Mouse (Mus musculus) MEL (cell line): Measurements from ENCODE around the gene Gimap7. TPM values are rescaled to one million over a fixed set of nuclear protein-coding genes. Genes with fewer than 3 reads are reported as not detected.

Experiments
- DNase-seq: peaks from one replicate; pipeline ENCODE4 v3.0.0; 2011; ENCODE audit warnings: low read depth, low spot score
- H3K27ac ChIP-seq: 2 replicates; pipeline ENCODE4 v1.5.1; 2012; ENCODE audit warnings: low read depth, mild to moderate bottlenecking, control low read depth, low read length, moderate library complexity; ENCODE audit not compliant: control insufficient read depth
- H3K27me3 ChIP-seq, 2 experiments: fragments of 150-350 bp in 1 of 2; sonication (generic) in 1 of 2; 2 replicates each; pipeline ENCODE4 v1.6.1; 2012; ENCODE audit warnings: low read length in 2 of 2, mild to moderate bottlenecking in 2 of 2, improper control_type of control experiment in 1 of 2, moderate library complexity in 1 of 2; ENCODE audit not compliant: insufficient read depth in 2 of 2, control insufficient read depth in 1 of 2
- H3K36me3 ChIP-seq, 2 experiments: 2 replicates each; pipeline ENCODE4 v1.6.1; 2012 to 2014; ENCODE audit warnings: low read length in 2 of 2, improper control_type of control experiment in 1 of 2, inconsistent platforms in 1 of 2, mild to moderate bottlenecking in 1 of 2; ENCODE audit not compliant: insufficient read depth in 2 of 2, control insufficient read depth in 1 of 2
- H3K4me1 ChIP-seq, 2 experiments: fragments of 150-350 bp in 1 of 2; sonication (generic) in 1 of 2; 2 replicates each; pipeline ENCODE4 v1.6.1; 2012; ENCODE audit warnings: low read length in 2 of 2, improper control_type of control experiment in 1 of 2, mild to moderate bottlenecking in 1 of 2; ENCODE audit not compliant: insufficient read depth in 2 of 2, control insufficient read depth in 1 of 2
- H3K4me3 ChIP-seq, 2 experiments: fragments of 150-350 bp in 1 of 2; sonication (generic) in 1 of 2; 2 replicates each; pipeline ENCODE4 v1.5.1; 2012; ENCODE audit warnings: low read depth in 2 of 2, low read length in 2 of 2, mild to moderate bottlenecking in 2 of 2, moderate library complexity in 2 of 2, control low read depth in 1 of 2, improper control_type of control experiment in 1 of 2; ENCODE audit not compliant: control insufficient read depth in 1 of 2, insufficient read depth in 1 of 2
- H3K79me2 ChIP-seq: 2 replicates; pipeline ENCODE4 v1.6.1; 2012; ENCODE audit warnings: mild to moderate bottlenecking, low read length, moderate library complexity; ENCODE audit not compliant: control insufficient read depth, poor library complexity, insufficient read depth
- H3K9ac ChIP-seq: 2 replicates; pipeline ENCODE4 v1.6.1; 2012; ENCODE audit warnings: low read depth, mild to moderate bottlenecking, control low read depth, low read length, moderate library complexity; ENCODE audit not compliant: control insufficient read depth, poor library complexity, severe bottlenecking
- H3K9me3 ChIP-seq: fragments of 150-350 bp; sonication (generic); replicated peaks from 2 replicates; pipeline ENCODE4 v1.6.1; 2012; ENCODE audit warnings: mild to moderate bottlenecking, low read length, improper control_type of control experiment, moderate library complexity; ENCODE audit not compliant: insufficient read depth
- BHLHE40 ChIP-seq: IDR thresholded peaks from 2 replicates; pipeline ENCODE4 v1.6.1; 2012; ENCODE audit warnings: low read depth, mild to moderate bottlenecking, inconsistent platforms, low read length, improper control_type of control experiment, borderline replicate concordance
- CHD1 ChIP-seq: IDR thresholded peaks from 2 replicates; pipeline ENCODE4 v1.6.1; 2012; ENCODE audit warnings: low read depth, mild to moderate bottlenecking, inconsistent platforms, low read length, improper control_type of control experiment
- CHD2 ChIP-seq: IDR thresholded peaks from 2 replicates; pipeline ENCODE4 v1.6.1; 2011; ENCODE audit warnings: low read length, improper control_type of control experiment
- CTCF ChIP-seq, 3 experiments: IDR thresholded peaks in 2 of 3; conservative IDR thresholded peaks in 1 of 3; 2 replicates each; pipeline ENCODE4 v1.5.1; 2011 to 2012; ENCODE audit warnings: low read length in 3 of 3, low read depth in 2 of 3, mild to moderate bottlenecking in 2 of 3, improper control_type of control experiment in 1 of 3, inconsistent platforms in 1 of 3, mixed read lengths in 1 of 3, moderate library complexity in 1 of 3; ENCODE audit not compliant: control insufficient read depth in 1 of 3, insufficient read depth in 1 of 3, poor library complexity in 1 of 3, severe bottlenecking in 1 of 3
- EP300 ChIP-seq, 2 experiments: IDR thresholded peaks; 2 replicates each; pipeline ENCODE4 v1.6.1; 2011; ENCODE audit warnings: improper control_type of control experiment in 2 of 2, low read length in 2 of 2, low read depth in 1 of 2, mild to moderate bottlenecking in 1 of 2
- GABPA ChIP-seq: IDR thresholded peaks from 2 replicates; pipeline ENCODE4 v1.6.1; 2012; ENCODE audit warnings: low read depth, mild to moderate bottlenecking, inconsistent platforms, low read length, improper control_type of control experiment, moderate library complexity
- GATA1 ChIP-seq: IDR thresholded peaks from 2 replicates; pipeline ENCODE4 v1.6.1; 2011; ENCODE audit warnings: low read depth, low read length, improper control_type of control experiment
- JUND ChIP-seq: IDR thresholded peaks from 2 replicates; pipeline ENCODE4 v1.6.1; 2011; ENCODE audit warnings: low read depth, mild to moderate bottlenecking, improper control_type of control experiment, low read length
- MAFK ChIP-seq: IDR thresholded peaks from 2 replicates; pipeline ENCODE4 v1.6.1; 2011; ENCODE audit warnings: low read depth, mild to moderate bottlenecking, low read length, improper control_type of control experiment, borderline replicate concordance
- MEF2A ChIP-seq: IDR thresholded peaks from 2 replicates; pipeline ENCODE4 v1.6.1; 2014; ENCODE audit warnings: low read depth, mild to moderate bottlenecking, inconsistent platforms, low read length, improper control_type of control experiment; ENCODE audit not compliant: poor library complexity, insufficient replicate concordance, severe bottlenecking; ENCODE audit errors: extremely low read depth
- MYB ChIP-seq: IDR thresholded peaks from 2 replicates; pipeline ENCODE4 v1.6.1; 2011; ENCODE audit warnings: mild to moderate bottlenecking, low read depth, low read length, improper control_type of control experiment
- NRF1 ChIP-seq: IDR thresholded peaks from 2 replicates; pipeline ENCODE4 v1.6.1; 2014; ENCODE audit warnings: low read depth, mild to moderate bottlenecking, inconsistent platforms, low read length, improper control_type of control experiment, moderate library complexity; ENCODE audit not compliant: poor library complexity, insufficient read depth, severe bottlenecking
- POLR2A ChIP-seq, 2 experiments: IDR thresholded peaks; 2 replicates each; pipeline ENCODE4 v1.6.1; 2011 to 2012; ENCODE audit warnings: low read length in 2 of 2, mild to moderate bottlenecking in 2 of 2, control low read depth in 1 of 2, improper control_type of control experiment in 1 of 2, low read depth in 1 of 2, moderate library complexity in 1 of 2; ENCODE audit not compliant: control insufficient read depth in 1 of 2, insufficient read depth in 1 of 2, poor library complexity in 1 of 2
- POLR2AphosphoS2 ChIP-seq: IDR thresholded peaks from 2 replicates; pipeline ENCODE4 v1.6.1; 2011; ENCODE audit warnings: low read length, improper control_type of control experiment
- POLR2AphosphoS5 ChIP-seq: IDR thresholded peaks from 2 replicates; pipeline ENCODE4 v1.6.1; 2012; ENCODE audit warnings: low read depth, borderline replicate concordance, mild to moderate bottlenecking, inconsistent platforms, low read length, moderate library complexity, mixed read lengths
- RCOR1 ChIP-seq: IDR thresholded peaks from 2 replicates; pipeline ENCODE4 v1.6.1; 2012; ENCODE audit warnings: low read depth, mild to moderate bottlenecking, inconsistent platforms, low read length, improper control_type of control experiment
- TAL1 ChIP-seq: IDR thresholded peaks from 2 replicates; pipeline ENCODE4 v1.6.1; 2012; ENCODE audit warnings: mild to moderate bottlenecking, inconsistent platforms, low read length, moderate library complexity, mixed read lengths
- TCF12 ChIP-seq: IDR thresholded peaks from 2 replicates; pipeline ENCODE4 v1.6.1; 2014; ENCODE audit warnings: low read depth, mild to moderate bottlenecking, inconsistent platforms, low read length, improper control_type of control experiment, moderate library complexity
- UBTF ChIP-seq: IDR thresholded peaks from 2 replicates; pipeline ENCODE4 v1.6.1; 2012; ENCODE audit warnings: low read depth, mild to moderate bottlenecking, inconsistent platforms, low read length, improper control_type of control experiment, moderate library complexity, borderline replicate concordance; ENCODE audit not compliant: insufficient read depth
- USF1 ChIP-seq: IDR thresholded peaks from 2 replicates; pipeline ENCODE4 v1.6.1; 2014; ENCODE audit warnings: low read depth, mild to moderate bottlenecking, inconsistent platforms, low read length, improper control_type of control experiment, moderate library complexity
- USF2 ChIP-seq, 2 experiments: IDR thresholded peaks; 2 replicates each; pipeline ENCODE4 v1.6.1; 2011 to 2012; ENCODE audit warnings: improper control_type of control experiment in 2 of 2, low read length in 2 of 2, borderline replicate concordance in 1 of 2, inconsistent platforms in 1 of 2, low read depth in 1 of 2, mild to moderate bottlenecking in 1 of 2; ENCODE audit not compliant: insufficient read depth in 1 of 2
- ZC3H11A ChIP-seq: IDR thresholded peaks from 2 replicates; pipeline ENCODE4 v1.6.1; 2012; ENCODE audit warnings: low read depth, mild to moderate bottlenecking, inconsistent platforms, low read length, improper control_type of control experiment
- ZMIZ1 ChIP-seq: IDR thresholded peaks from 2 replicates; pipeline ENCODE4 v1.6.1; 2012; ENCODE audit warnings: low read depth, mild to moderate bottlenecking, inconsistent platforms, low read length, improper control_type of control experiment, moderate library complexity
- ZNF384 ChIP-seq: IDR thresholded peaks from 2 replicates; pipeline ENCODE4 v1.6.1; 2012; ENCODE audit warnings: low read depth, mild to moderate bottlenecking, inconsistent platforms, low read length, improper control_type of control experiment
- polyA plus RNA-seq, 2 experiments: library from polyadenylated mRNA; stranded (reverse) in 1 of 2; unstranded in 1 of 2; fragments of >175 nt in 1 of 2; fragments of >200 nt in 1 of 2; gene quantifications; 2 replicates each; pipeline versions ENCODE4 v1.2.1 to v1.2.4; 2012; ENCODE audit warnings: low replicate concordance in 2 of 2, low read depth in 1 of 2; ENCODE audit not compliant: insufficient read length in 2 of 2, insufficient read depth in 1 of 2, missing spikeins in 1 of 2
- total RNA-seq: library from RNA; depleted of rRNA; stranded (reverse); fragments of 300-350 nt; gene quantifications from 2 replicates; pipeline ENCODE4 v1.2.3, GENCODE M21; 2012

The Gimap7 gene
- total and polyA plus RNA-seq, 3 experiments: not detected

- TF ChIP-seq POLR2AphosphoS5 (no peak), UBTF (no peak), USF1 (no peak), MAFK (no peak), EP300 (IDR thresholded peaks at IDR 0.05; ENCODE audit: low read depth in 1 of 2, low read length in 2 of 2) (no peak), GATA1 (no peak), ZNF384 (no peak), ZMIZ1 (no peak), POLR2A (IDR thresholded peaks at IDR 0.05; ENCODE audit: control insufficient read depth in 1 of 2, insufficient read depth in 1 of 2, low read depth in 1 of 2, low read length in 2 of 2, poor library complexity in 1 of 2) (no peak), RCOR1 (no peak), CHD1 (no peak), TCF12 (no peak)
- TF ChIP-seq, all 39 proteins: peak for 0
- Histone ChIP-seq H3K4me3 (no peak overlapping the region), H3K4me1 (no peaks in the 10 kb centered on the region)
Measured at GRCm38 (mm10) chr6:48739780-48740055, 21.3 kb downstream of the Gimap7 start.

GRCm38 (mm10) chr6:48740501-48741169 is 22.2 kb downstream of the Gimap7 start:
- H3K27ac ChIP-seq: no peak overlapping the region

More at GRCm38 (mm10) chr6:48739780-48740055, 21.3 kb downstream of the Gimap7 start:
- Histone ChIP-seq H3K9ac (no peak overlapping the region), H3K27ac (no peak overlapping the region), H3K79me2 (no peaks in the 10 kb centered on the region), H3K27me3 (no peaks in the 10 kb centered on the region), H3K36me3 (no peaks in the 10 kb centered on the region), H3K9me3 (no peaks in the 10 kb centered on the region)
- no peak for DNase-seq

GRCm38 (mm10) chr6:48741273-48741672 is 22.9 kb downstream of the Gimap7 start:
- Histone ChIP-seq H3K4me3 (no peak overlapping the region), H3K27ac (no peak overlapping the region), H3K9ac (no peak overlapping the region)
- no peak for TF ChIP-seq POLR2AphosphoS5
- no peak for TF ChIP-seq POLR2AphosphoS2
- TF ChIP-seq JUND: no peak
- no peak for TF ChIP-seq MYB
- TF ChIP-seq ZC3H11A: no peak
- TF ChIP-seq USF2 (IDR thresholded peaks at IDR 0.05; ENCODE audit: borderline replicate concordance in 1 of 2, insufficient read depth in 1 of 2, low read depth in 1 of 2, low read length in 2 of 2): no peak
- no peak for TF ChIP-seq CHD1
- no peak for TF ChIP-seq CHD2
- no peak for TF ChIP-seq TAL1
- no peak for TF ChIP-seq NRF1
- no peak for TF ChIP-seq UBTF
- no peak for TF ChIP-seq GABPA
- TF ChIP-seq BHLHE40: no peak
- no peak for TF ChIP-seq CTCF (IDR thresholded peaks at IDR 0.05 in 2 of 3, conservative IDR thresholded peaks at IDR 0.05 in 1 of 3; ENCODE audit: control insufficient read depth in 1 of 3, insufficient read depth in 1 of 3, low read depth in 2 of 3, low read length in 3 of 3, poor library complexity in 1 of 3, severe bottlenecking in 1 of 3)
- TF ChIP-seq MEF2A: no peak
- TF ChIP-seq RCOR1: no peak

More at GRCm38 (mm10) chr6:48740501-48741169, 22.2 kb downstream of the Gimap7 start:
- Histone ChIP-seq H3K9me3 (no peaks in the 10 kb centered on the region), H3K36me3 (no peaks in the 10 kb centered on the region), H3K9ac (no peak overlapping the region), H3K27me3 (no peaks in the 10 kb centered on the region), H3K79me2 (no peaks in the 10 kb centered on the region), H3K4me3 (no peak overlapping the region), H3K4me1 (no peaks in the 10 kb centered on the region)
- DNase-seq: no peak
- no peak for TF ChIP-seq USF2 (IDR thresholded peaks at IDR 0.05; ENCODE audit: borderline replicate concordance in 1 of 2, insufficient read depth in 1 of 2, low read depth in 1 of 2, low read length in 2 of 2)
- no peak for TF ChIP-seq POLR2AphosphoS5

More at GRCm38 (mm10) chr6:48741273-48741672, 22.9 kb downstream of the Gimap7 start:
- H3K9me3 ChIP-seq: no peaks in the 10 kb centered on the region
- no peaks in the 10 kb centered on the region for H3K27me3 ChIP-seq
- H3K36me3 ChIP-seq: no peaks in the 10 kb centered on the region
- no peaks in the 10 kb centered on the region for H3K4me1 ChIP-seq
- H3K79me2 ChIP-seq: no peaks in the 10 kb centered on the region
- no peak for DNase-seq
